Comparison of ENCODE assay signal across 8 mouse cellular contexts in the genomic region with DNA sequence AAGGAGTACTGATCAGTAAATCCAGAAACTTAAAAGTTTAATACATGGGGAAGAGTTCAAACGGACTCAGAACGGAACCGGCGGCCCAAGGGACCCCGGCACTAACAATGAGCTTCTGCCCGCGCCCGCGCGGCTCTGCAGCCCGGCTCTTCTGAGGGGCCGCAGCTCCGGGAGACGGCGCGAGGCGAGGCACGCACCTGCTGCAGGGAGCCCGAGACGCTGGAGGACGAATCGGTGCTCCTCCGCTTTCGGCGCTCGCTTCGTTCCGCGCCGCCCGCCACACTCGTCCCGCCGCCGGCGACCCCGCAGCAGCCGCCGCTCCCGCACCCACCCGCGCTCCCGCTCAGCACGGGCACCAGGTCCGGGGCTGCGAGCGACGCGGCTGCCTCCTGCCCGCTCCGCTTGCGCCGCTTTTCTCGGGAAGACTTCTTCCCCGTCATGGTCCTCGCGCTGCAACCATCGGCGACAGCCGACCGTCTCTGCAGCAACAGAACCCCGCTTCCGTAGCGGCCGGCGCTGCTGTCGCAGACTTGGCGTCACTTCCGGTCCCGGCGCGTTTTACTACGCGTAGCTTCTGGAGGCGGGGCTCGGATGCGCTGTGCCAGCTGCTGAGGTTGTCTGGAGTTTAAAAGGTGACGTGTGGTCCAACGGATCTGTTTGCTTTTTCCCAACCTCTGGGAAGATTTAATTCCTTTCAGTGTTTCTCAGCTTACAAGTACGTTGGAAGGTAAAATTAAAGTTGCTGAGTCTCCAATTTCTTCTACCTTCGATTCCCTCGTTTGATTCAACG. TPM values are rescaled to one million over a fixed set of nuclear protein-coding genes. Genes with fewer than 3 reads are reported as not detected.
DNase-seq lines count a peak whose midpoint lies in the region; ATAC-seq and TF ChIP-seq lines count a peak whose summit lies in the region.

TSS of gene Gm10306 (plus strand) at position 282 of the 790 bp plus-strand sequence.
TSS of gene Caap1 (minus strand) at position 532 of the 790 bp plus-strand sequence.

- H3K27ac ChIP-seq in hindbrain, embryonic 10.5 days = peak within 1 kb of the TSS; percentile 92
- H3K27ac ChIP-seq in lung, postnatal 0 days (ENCODE audit: low read length) = peak within 1 kb of the TSS; percentile 70

- peaks cover 19% of the 10 kb centered on the region for H3K4me1 ChIP-seq in hindbrain, embryonic 10.5 days (replicated peaks)
- peaks cover 6% of the 10 kb centered on the region; the same call in 1 of the 2 replicates for H3K4me1 ChIP-seq in lung, postnatal 0 days (ENCODE audit: insufficient read depth, low read depth, low read length)

- H3K36me3 ChIP-seq in hindbrain, embryonic 10.5 days = no peaks in the 10 kb centered on the region
- H3K36me3 ChIP-seq in lung, postnatal 0 days (ENCODE audit: insufficient read depth, low read length) = no peaks in the 10 kb centered on the region

- peak; percentile 97 for ATAC-seq in frontal cortex, adult (ENCODE audit: low TSS enrichment)
- ATAC-seq in lung, postnatal 0 days = peak; percentile 99

- DNase-seq in MN1 (ENCODE audit: low spot score) = peak; percentile 90
- DNase-seq in cerebellum, adult 9-10 months = peak; percentile 89
- DNase-seq in hindbrain, embryonic 10.5 days (ENCODE audit: low spot score) = peak; percentile 96
- peak; percentile 90 for DNase-seq in layer of hippocampus, adult 9-11 months
- peak; percentile 96 for DNase-seq in lung, postnatal 0 days (ENCODE audit: low spot score)
- peak; percentile 94 for DNase-seq in ovary, postnatal 14 days (ENCODE audit: low spot score)
- peak; percentile 95 for DNase-seq in thymus, postnatal 14 days

- WGBS in hindbrain, embryonic 10.5 days = 1% methylated on average over 83 of the region's 83 CpGs
- WGBS in lung, postnatal 0 days = 1% methylated on average over 72 of the region's 83 CpGs

- H3K4me3 ChIP-seq in hindbrain, embryonic 10.5 days = peak within 1 kb of the TSS; percentile 95
- H3K4me3 ChIP-seq in lung, postnatal 0 days (ENCODE audit: low read depth, low read length) = peak within 1 kb of the TSS; percentile 99

- TF ChIP-seq EP300 in lung, postnatal 0 days (IDR thresholded peaks at IDR 0.05) = peak; percentile 42; the same call in 1 of the 2 replicates

- no peak for TF ChIP-seq CTCF in lung, postnatal 0 days (IDR thresholded peaks at IDR 0.05)

- peak within 1 kb of the TSS; percentile 79 for H3K9ac ChIP-seq in lung, postnatal 0 days (replicated peaks; ENCODE audit: low read depth)

- peak within 1 kb of the TSS; percentile 66 for H3K4me2 ChIP-seq in lung, postnatal 0 days (replicated peaks; ENCODE audit: low read depth, low read length)

- H3K27me3 ChIP-seq in hindbrain, embryonic 10.5 days (ENCODE audit: insufficient read depth, poor library complexity, severe bottlenecking) = no peaks in the 10 kb centered on the region
- no peaks in the 10 kb centered on the region for H3K27me3 ChIP-seq in lung, postnatal 0 days (replicated peaks; ENCODE audit: insufficient read depth, low read length)

- H3K9me3 ChIP-seq in hindbrain, embryonic 10.5 days = no peaks in the 10 kb centered on the region
- no peaks in the 10 kb centered on the region for H3K9me3 ChIP-seq in lung, postnatal 0 days (ENCODE audit: low read length)

RNA-seq across cellular contexts. Expression of gene Gm10306, which starts in this region (rescaled TPM):
- polyA plus RNA-seq in hindbrain, embryonic 10.5 days (2016; fragmentation: Nextera tagmentation; extraction: Ambion mirVana) = not detected in 2 replicates
- polyA plus RNA-seq in lung, postnatal 0 days (2015; fragmentation: Nextera tagmentation; extraction: Ambion mirVana) = 0.70 and 1.3 TPM in 2 replicates

RNA-seq across cellular contexts. Expression of gene Caap1, which starts in this region (rescaled TPM):
- 25.7 and 26.5 TPM in 2 replicates for polyA plus RNA-seq in hindbrain, embryonic 10.5 days (2016; fragmentation: Nextera tagmentation; extraction: Ambion mirVana)
- polyA plus RNA-seq in lung, postnatal 0 days (2015; fragmentation: Nextera tagmentation; extraction: Ambion mirVana) = 10.6 and 12.9 TPM in 2 replicates

Comparison
In these comparisons a context has a peak if more than half of its experiments do, and no peak if none do; other contexts are left out.
1. Peak in every context shown above with its lines: DNase-seq, ATAC-seq, H3K4me3 ChIP-seq and H3K27ac ChIP-seq.